Mouse (Mus musculus): Measurements from ENCODE around the gene Wfdc6a. TPM values are rescaled to one million over a fixed set of nuclear protein-coding genes. Genes with fewer than 3 reads are reported as not detected.

Gene Wfdc6a
- not detected for polyA plus RNA-seq (2014; fragmentation: Illumina TruSeq; extraction: RNeasy Lipid Tissue Mini Kit (QIAGEN cat#74804); ENCODE audit: low read depth, low replicate concordance)

DNA sequence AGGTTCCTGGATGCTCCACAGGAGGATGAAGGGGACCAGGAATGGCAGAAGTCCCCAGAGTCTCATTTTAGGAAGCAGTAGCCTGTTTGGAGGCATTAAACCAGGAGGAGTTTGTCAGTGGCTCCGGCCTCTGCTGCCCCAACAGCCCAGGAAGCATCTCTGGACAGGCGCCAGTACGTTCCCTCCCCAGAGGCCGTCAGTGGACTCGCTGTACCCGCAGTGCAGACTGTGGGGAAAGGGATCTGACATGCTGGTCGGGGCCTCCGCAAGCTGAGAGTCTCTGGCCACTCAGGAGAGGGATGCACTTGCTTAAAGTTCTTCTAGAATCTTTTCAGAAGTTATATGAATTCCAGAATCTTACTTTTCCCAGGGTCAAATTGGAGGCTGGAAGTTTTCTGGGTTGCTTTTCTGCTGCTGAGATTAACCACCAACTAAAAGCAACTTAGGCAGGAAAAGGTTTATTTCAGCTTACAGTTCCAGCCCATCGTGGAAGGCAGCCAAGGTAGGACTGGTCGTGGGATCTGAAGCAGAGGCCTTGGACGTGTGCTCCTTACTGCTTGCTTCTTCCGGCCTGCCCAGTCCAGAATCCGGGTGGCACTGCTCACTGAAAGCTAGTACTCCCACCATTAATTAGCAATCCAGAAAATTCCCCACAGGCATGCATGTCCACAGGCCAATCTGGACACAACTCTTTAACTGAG lies at the start of gene Wfdc6a:
Gene Wfdc6a (minus strand): TSS at position 423 of the 701 bp plus-strand sequence.

DNA sequence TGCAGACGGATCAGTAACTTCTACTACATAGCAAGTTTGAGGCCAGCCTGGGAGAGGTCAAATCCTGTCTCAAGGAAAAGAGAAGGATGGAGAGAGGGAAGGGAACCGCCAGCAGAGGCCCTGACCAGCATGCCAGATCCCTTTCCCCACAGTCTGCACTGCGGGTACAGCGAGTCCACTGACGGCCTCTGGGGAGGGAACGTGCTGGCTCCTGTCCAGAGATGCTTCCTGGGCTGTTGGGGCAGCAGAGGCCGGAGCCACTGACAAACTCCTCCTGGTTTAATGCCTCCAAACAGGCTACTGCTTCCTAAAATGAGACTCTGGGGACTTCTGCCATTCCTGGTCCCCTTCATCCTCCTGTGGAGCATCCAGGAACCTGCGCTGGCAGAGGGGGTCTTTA lies 28.2 kb upstream of the Wfdc6a start, which contains the start of the genes Wfdc6b and Wfdc8:
Gene Wfdc6b (plus strand): TSS at position 52 of the 400 bp plus-strand sequence.
Gene Wfdc8 (minus strand): TSS at position 156 of the 400 bp plus-strand sequence.

DNA sequence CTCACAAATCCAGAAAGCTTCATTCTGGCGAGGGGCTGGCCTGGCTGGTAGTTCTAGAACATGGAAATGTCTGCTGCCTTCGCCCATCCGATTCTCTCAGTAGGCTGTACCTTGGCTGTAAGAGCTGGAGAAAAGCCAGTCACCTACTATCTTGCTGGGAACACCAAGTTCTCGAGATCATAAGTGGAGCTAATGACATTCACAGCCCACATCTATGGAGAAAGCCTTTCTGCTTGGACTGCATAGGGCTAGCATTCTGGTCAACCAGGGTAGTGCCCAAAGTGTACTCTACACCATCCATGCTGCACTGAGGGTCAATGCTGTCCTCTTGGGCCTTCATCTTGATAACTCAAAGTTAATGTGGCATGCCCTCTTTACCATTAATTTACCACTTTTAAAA lies 8.2 kb upstream of the Wfdc6a start, which contains the start of gene Eppin:
Gene Eppin (minus strand): TSS at position 101 of the 400 bp plus-strand sequence.

GRCm38 (mm10) chr2:164573359-164573758 lies 11.9 kb downstream of the Wfdc6a start, which contains the start of gene Spint3:
Spint3 (minus strand) TSS chr2:164573459.

DNA sequence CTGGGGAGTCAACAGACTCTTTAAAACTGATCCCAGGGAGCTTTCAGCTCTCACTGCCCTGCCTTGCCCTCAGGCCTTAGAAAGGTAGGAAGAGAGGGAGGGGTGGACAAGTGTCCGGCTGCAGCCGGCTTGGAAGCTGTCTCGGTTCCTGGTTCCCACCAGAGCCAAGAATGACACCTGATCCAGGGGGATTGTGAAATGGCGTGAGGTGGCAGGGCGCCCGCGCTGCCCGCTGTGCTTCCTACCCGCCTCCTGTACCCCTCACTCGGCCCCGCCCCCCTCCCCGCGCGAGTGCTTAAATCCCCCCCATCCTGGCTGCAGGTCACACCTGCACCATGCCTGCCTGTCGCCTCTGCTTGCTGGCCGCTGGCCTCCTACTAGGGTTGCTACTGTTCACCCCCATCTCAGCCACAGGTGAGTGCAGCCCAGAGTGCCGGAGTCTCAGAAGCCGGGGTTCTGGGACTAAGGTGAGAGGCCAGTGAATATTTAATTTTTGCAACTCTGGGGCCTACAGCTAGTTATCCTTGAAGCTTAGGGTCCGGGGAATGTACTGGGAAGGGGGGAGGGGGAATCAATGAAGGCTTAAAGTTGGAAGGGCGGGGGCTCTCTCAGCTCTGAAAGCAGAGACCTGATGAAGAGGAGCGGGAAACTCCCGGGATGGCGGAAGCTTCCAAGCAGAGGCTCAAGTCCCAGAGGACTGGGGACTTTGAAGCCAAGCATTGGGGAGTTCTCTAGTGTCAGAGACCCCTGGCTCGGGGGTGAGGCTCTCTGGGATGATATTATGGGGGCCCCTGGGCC lies 22.7 kb downstream of the Wfdc6a start, which contains the start of gene Wfdc2:
Gene Wfdc2 (plus strand): TSS at position 23 of the 798 bp plus-strand sequence.

Other genes starting within 250 kb of the Wfdc6a start
- gene Slpi, start 196.4 kb downstream of the Wfdc6a start, polyA plus RNA-seq (2014; fragmentation: Illumina TruSeq; extraction: RNeasy Lipid Tissue Mini Kit (QIAGEN cat#74804); ENCODE audit: low read depth, low replicate concordance): 0.79 TPM
- not detected for gene Rbpjl, start 182.3 kb downstream of the Wfdc6a start, polyA plus RNA-seq (2014; fragmentation: Illumina TruSeq; extraction: RNeasy Lipid Tissue Mini Kit (QIAGEN cat#74804); ENCODE audit: low read depth, low replicate concordance)
- 0.47 TPM for gene Matn4, start 180.3 kb downstream of the Wfdc6a start, polyA plus RNA-seq (2014; fragmentation: Illumina TruSeq; extraction: RNeasy Lipid Tissue Mini Kit (QIAGEN cat#74804); ENCODE audit: low read depth, low replicate concordance)
- 17.0 TPM for gene Sdc4, start 141.6 kb downstream of the Wfdc6a start, polyA plus RNA-seq (2014; fragmentation: Illumina TruSeq; extraction: RNeasy Lipid Tissue Mini Kit (QIAGEN cat#74804); ENCODE audit: low read depth, low replicate concordance)
- gene Sys1, start 128.5 kb downstream of the Wfdc6a start, polyA plus RNA-seq (2014; fragmentation: Illumina TruSeq; extraction: RNeasy Lipid Tissue Mini Kit (QIAGEN cat#74804); ENCODE audit: low read depth, low replicate concordance): 24.8 TPM
- gene Gm20458, start 124.5 kb downstream of the Wfdc6a start, polyA plus RNA-seq (2014; fragmentation: Illumina TruSeq; extraction: RNeasy Lipid Tissue Mini Kit (QIAGEN cat#74804); ENCODE audit: low read depth, low replicate concordance): not detected
- gene Trp53tg5, start 111.7 kb downstream of the Wfdc6a start, polyA plus RNA-seq (2014; fragmentation: Illumina TruSeq; extraction: RNeasy Lipid Tissue Mini Kit (QIAGEN cat#74804); ENCODE audit: low read depth, low replicate concordance): not detected
- 23.8 TPM for gene Dbndd2, start 99.3 kb downstream of the Wfdc6a start, polyA plus RNA-seq (2014; fragmentation: Illumina TruSeq; extraction: RNeasy Lipid Tissue Mini Kit (QIAGEN cat#74804); ENCODE audit: low read depth, low replicate concordance)
- 27.9 TPM for gene Pigt, start 87.9 kb downstream of the Wfdc6a start, polyA plus RNA-seq (2014; fragmentation: Illumina TruSeq; extraction: RNeasy Lipid Tissue Mini Kit (QIAGEN cat#74804); ENCODE audit: low read depth, low replicate concordance)
- gene Wfdc2, start 23.0 kb downstream of the Wfdc6a start, polyA plus RNA-seq (2014; fragmentation: Illumina TruSeq; extraction: RNeasy Lipid Tissue Mini Kit (QIAGEN cat#74804); ENCODE audit: low read depth, low replicate concordance): 2.3 TPM
- gene Spint3, start 12.0 kb downstream of the Wfdc6a start, polyA plus RNA-seq (2014; fragmentation: Illumina TruSeq; extraction: RNeasy Lipid Tissue Mini Kit (QIAGEN cat#74804); ENCODE audit: low read depth, low replicate concordance): not detected
- not detected for gene Eppin, start 8.1 kb upstream of the Wfdc6a start, polyA plus RNA-seq (2014; fragmentation: Illumina TruSeq; extraction: RNeasy Lipid Tissue Mini Kit (QIAGEN cat#74804); ENCODE audit: low read depth, low replicate concordance)
- gene Wfdc6b, start 28.1 kb upstream of the Wfdc6a start, polyA plus RNA-seq (2014; fragmentation: Illumina TruSeq; extraction: RNeasy Lipid Tissue Mini Kit (QIAGEN cat#74804); ENCODE audit: low read depth, low replicate concordance): not detected
- gene Wfdc8, start 28.2 kb upstream of the Wfdc6a start, polyA plus RNA-seq (2014; fragmentation: Illumina TruSeq; extraction: RNeasy Lipid Tissue Mini Kit (QIAGEN cat#74804); ENCODE audit: low read depth, low replicate concordance): not detected
- gene Wfdc16, start 53.3 kb upstream of the Wfdc6a start, polyA plus RNA-seq (2014; fragmentation: Illumina TruSeq; extraction: RNeasy Lipid Tissue Mini Kit (QIAGEN cat#74804); ENCODE audit: low read depth, low replicate concordance): not detected
- gene Wfdc10, start 70.6 kb upstream of the Wfdc6a start, polyA plus RNA-seq (2014; fragmentation: Illumina TruSeq; extraction: RNeasy Lipid Tissue Mini Kit (QIAGEN cat#74804); ENCODE audit: low read depth, low replicate concordance): not detected
- gene Wfdc9, start 71.1 kb upstream of the Wfdc6a start, polyA plus RNA-seq (2014; fragmentation: Illumina TruSeq; extraction: RNeasy Lipid Tissue Mini Kit (QIAGEN cat#74804); ENCODE audit: low read depth, low replicate concordance): not detected
- gene Wfdc11, start 88.6 kb upstream of the Wfdc6a start, polyA plus RNA-seq (2014; fragmentation: Illumina TruSeq; extraction: RNeasy Lipid Tissue Mini Kit (QIAGEN cat#74804); ENCODE audit: low read depth, low replicate concordance): not detected
- not detected for gene Wfdc13, start 99.7 kb upstream of the Wfdc6a start, polyA plus RNA-seq (2014; fragmentation: Illumina TruSeq; extraction: RNeasy Lipid Tissue Mini Kit (QIAGEN cat#74804); ENCODE audit: low read depth, low replicate concordance)
- not detected for gene Spint4, start 113.1 kb upstream of the Wfdc6a start, polyA plus RNA-seq (2014; fragmentation: Illumina TruSeq; extraction: RNeasy Lipid Tissue Mini Kit (QIAGEN cat#74804); ENCODE audit: low read depth, low replicate concordance)
- gene Spint5, start 129.9 kb upstream of the Wfdc6a start, polyA plus RNA-seq (2014; fragmentation: Illumina TruSeq; extraction: RNeasy Lipid Tissue Mini Kit (QIAGEN cat#74804); ENCODE audit: low read depth, low replicate concordance): not detected
- gene Wfdc3, start 160.5 kb upstream of the Wfdc6a start, polyA plus RNA-seq (2014; fragmentation: Illumina TruSeq; extraction: RNeasy Lipid Tissue Mini Kit (QIAGEN cat#74804); ENCODE audit: low read depth, low replicate concordance): 1.5 TPM
- gene Dnttip1, start 160.5 kb upstream of the Wfdc6a start, polyA plus RNA-seq (2014; fragmentation: Illumina TruSeq; extraction: RNeasy Lipid Tissue Mini Kit (QIAGEN cat#74804); ENCODE audit: low read depth, low replicate concordance): 21.1 TPM
- 0.86 TPM for gene Ube2c, start 184.5 kb upstream of the Wfdc6a start, polyA plus RNA-seq (2014; fragmentation: Illumina TruSeq; extraction: RNeasy Lipid Tissue Mini Kit (QIAGEN cat#74804); ENCODE audit: low read depth, low replicate concordance)
- not detected for gene Tnnc2, start 194.5 kb upstream of the Wfdc6a start, polyA plus RNA-seq (2014; fragmentation: Illumina TruSeq; extraction: RNeasy Lipid Tissue Mini Kit (QIAGEN cat#74804); ENCODE audit: low read depth, low replicate concordance)
- gene Snx21, start 200.4 kb upstream of the Wfdc6a start, polyA plus RNA-seq (2014; fragmentation: Illumina TruSeq; extraction: RNeasy Lipid Tissue Mini Kit (QIAGEN cat#74804); ENCODE audit: low read depth, low replicate concordance): 26.6 TPM
- gene Acot8, start 219.4 kb upstream of the Wfdc6a start, polyA plus RNA-seq (2014; fragmentation: Illumina TruSeq; extraction: RNeasy Lipid Tissue Mini Kit (QIAGEN cat#74804); ENCODE audit: low read depth, low replicate concordance): 11.5 TPM
- 2.6 TPM for gene Zswim3, start 219.7 kb upstream of the Wfdc6a start, polyA plus RNA-seq (2014; fragmentation: Illumina TruSeq; extraction: RNeasy Lipid Tissue Mini Kit (QIAGEN cat#74804); ENCODE audit: low read depth, low replicate concordance)
- gene Zswim1, start 237.2 kb upstream of the Wfdc6a start, polyA plus RNA-seq (2014; fragmentation: Illumina TruSeq; extraction: RNeasy Lipid Tissue Mini Kit (QIAGEN cat#74804); ENCODE audit: low read depth, low replicate concordance): 5.1 TPM
- gene Spata25, start 243.1 kb upstream of the Wfdc6a start, polyA plus RNA-seq (2014; fragmentation: Illumina TruSeq; extraction: RNeasy Lipid Tissue Mini Kit (QIAGEN cat#74804); ENCODE audit: low read depth, low replicate concordance): not detected
- gene Ctsa, start 247.4 kb upstream of the Wfdc6a start, polyA plus RNA-seq (2014; fragmentation: Illumina TruSeq; extraction: RNeasy Lipid Tissue Mini Kit (QIAGEN cat#74804); ENCODE audit: low read depth, low replicate concordance): 159 TPM
- gene Neurl2, start 248.0 kb upstream of the Wfdc6a start, polyA plus RNA-seq (2014; fragmentation: Illumina TruSeq; extraction: RNeasy Lipid Tissue Mini Kit (QIAGEN cat#74804); ENCODE audit: low read depth, low replicate concordance): 44.6 TPM